Comparison of ENCODE assay signal across 7 mouse cellular contexts in genomic region chr1:35839446-35839845, GRCm38 (mm10).
DNase-seq lines count a peak whose midpoint lies in the region; ATAC-seq and TF ChIP-seq lines count a peak whose summit lies in the region.

No protein-coding gene starts in this region.

- H3K9me3 ChIP-seq in midbrain, postnatal 0 days (ENCODE audit: low read length), result 0 out of 2 replicates have a peak, but pooled peaks cover 2% of the 10 kb centered on the region
- H3K9me3 ChIP-seq in midbrain, embryonic 13.5 days, result no peaks in the 10 kb centered on the region

- H3K4me3 ChIP-seq in midbrain, postnatal 0 days (ENCODE audit: low read depth, low read length), result no peak overlapping the region
- no peak overlapping the region for H3K4me3 ChIP-seq in midbrain, embryonic 13.5 days (replicated peaks)

- DNase-seq in midbrain, postnatal 0 days (ENCODE audit: low spot score), result peak; percentile 34
- DNase-seq in ZHBTc4 (ENCODE audit: low read depth, low spot score), result peak; percentile 95
- peak; percentile 42 to 47 for DNase-seq in cerebellum, postnatal 36 days
- peak; percentile 27 for DNase-seq in kidney, postnatal 14 days
- DNase-seq in right cerebral cortex, postnatal 36 days (ENCODE audit: low spot score in 2 of 2), result no peak

- no peak overlapping the region for H3K9ac ChIP-seq in midbrain, postnatal 0 days (replicated peaks; ENCODE audit: low read length, poor library complexity, severe bottlenecking)
- no peak overlapping the region for H3K9ac ChIP-seq in midbrain, embryonic 13.5 days (replicated peaks)

- H3K4me1 ChIP-seq in midbrain, postnatal 0 days (ENCODE audit: insufficient read depth, low read length), result no peaks in the 10 kb centered on the region
- no peaks in the 10 kb centered on the region for H3K4me1 ChIP-seq in midbrain, embryonic 13.5 days (replicated peaks)

- no peaks in the 10 kb centered on the region for H3K36me3 ChIP-seq in midbrain, postnatal 0 days (ENCODE audit: insufficient read depth, low read length)
- H3K36me3 ChIP-seq in midbrain, embryonic 13.5 days, result no peaks in the 10 kb centered on the region

- no peak overlapping the region for H3K4me2 ChIP-seq in midbrain, postnatal 0 days (ENCODE audit: low read depth, low read length, poor library complexity, severe bottlenecking)
- H3K4me2 ChIP-seq in midbrain, embryonic 13.5 days (replicated peaks), result no peak overlapping the region

- 71% methylated on average over 6 of the region's 6 CpGs for WGBS in midbrain, postnatal 0 days
- 74% methylated on average over 6 of the region's 6 CpGs for WGBS in midbrain, embryonic 13.5 days

- no peak overlapping the region for H3K27ac ChIP-seq in midbrain, postnatal 0 days (ENCODE audit: low read depth, low read length)
- no peak overlapping the region for H3K27ac ChIP-seq in midbrain, embryonic 13.5 days

- TF ChIP-seq CTCF in midbrain, postnatal 0 days (IDR thresholded peaks at IDR 0.05), result peak; percentile 44

- no peak for ATAC-seq in midbrain, postnatal 0 days (ENCODE audit: low FRiP score)
- no peak for ATAC-seq in midbrain, embryonic 13.5 days
- ATAC-seq in neutrophil, adult 5-6 weeks (ENCODE audit: extremely low read depth, insufficient number of reproducible peaks, low FRiP score, poor library complexity, severe bottlenecking), result 0 out of 2 replicates have a peak, but pooled peaks have one; percentile 46

- H3K27me3 ChIP-seq in midbrain, postnatal 0 days (ENCODE audit: insufficient read depth, low read length), result no peaks in the 10 kb centered on the region
- no peaks in the 10 kb centered on the region for H3K27me3 ChIP-seq in midbrain, embryonic 13.5 days

Comparison
In these comparisons a context has a peak if more than half of its experiments do, and no peak if none do; other contexts are left out.
1. DNase-seq: peak in midbrain, postnatal 0 days (single experiment), ZHBTc4 (single experiment), cerebellum, postnatal 36 days (2 of 2) and kidney, postnatal 14 days (single experiment); none in right cerebral cortex, postnatal 36 days (0 of 2).